Mouse (Mus musculus) midbrain, embryonic 16.5 days (tissue): ENCODE data around the gene Cdk5r1. TPM values are rescaled to one million over a fixed set of nuclear protein-coding genes. Genes with fewer than 3 reads are reported as not detected.

Experiments used
- ATAC-seq: fragments of 200-750 bp; cut with Nextera tagmentation; 2 replicates; pipeline ENCODE4 v1.8.0; 2017; ENCODE audit warnings: moderate TSS enrichment
- H3K27ac ChIP-seq: fragments of 300-500 bp; sonication (generic); 2 replicates; pipeline ENCODE4 v1.5.1; 2014; ENCODE audit warnings: mild to moderate bottlenecking, low read length, mixed read lengths
- H3K27me3 ChIP-seq: fragments of 300-500 bp; sonication (generic); 2 replicates; pipeline ENCODE4 v1.6.1; 2014; ENCODE audit warnings: low read depth, low read length, mixed read lengths; ENCODE audit not compliant: control insufficient read depth, insufficient read depth
- H3K36me3 ChIP-seq: fragments of 300-500 bp; sonication (generic); 2 replicates; pipeline ENCODE4 v1.6.1; 2014; ENCODE audit warnings: mild to moderate bottlenecking, low read length, moderate library complexity, mixed read lengths; ENCODE audit not compliant: control insufficient read depth, insufficient read depth
- H3K4me1 ChIP-seq: fragments of 300-500 bp; sonication (generic); 2 replicates; pipeline ENCODE4 v1.6.1; 2014; ENCODE audit warnings: mild to moderate bottlenecking, low read length, mixed read lengths; ENCODE audit not compliant: control insufficient read depth, insufficient read depth
- H3K4me2 ChIP-seq: fragments of 300-500 bp; sonication (generic); 2 replicates; pipeline ENCODE4 v1.6.1; 2014; ENCODE audit warnings: mild to moderate bottlenecking, low read length, mixed read lengths
- H3K4me3 ChIP-seq: fragments of 300-500 bp; sonication (generic); 2 replicates; pipeline ENCODE4 v1.5.1; 2014; ENCODE audit warnings: low read depth, mild to moderate bottlenecking, low read length, moderate library complexity, mixed read lengths
- H3K9ac ChIP-seq: fragments of 300-500 bp; sonication (generic); 2 replicates; pipeline ENCODE4 v1.6.1; 2014; ENCODE audit warnings: low read depth, low read length, mixed read lengths
- H3K9me3 ChIP-seq: fragments of 300-500 bp; sonication (generic); replicated peaks from 2 replicates; pipeline ENCODE4 v1.6.1; 2014; ENCODE audit warnings: mild to moderate bottlenecking, low read length, mixed read lengths; ENCODE audit not compliant: control insufficient read depth, poor library complexity, severe bottlenecking
- WGBS: fragments of 180-500 bp; shearing (Covaris S2); extraction: QIAGEN DNeasy Blood & Tissue Kit; methylation state at CpG from one replicate; pipeline ENCODE4 v1.1.7; 2014; 5-methylcytosine and 5-hydroxymethylcytosine counted together
- polyA plus RNA-seq: library from polyadenylated mRNA; unstranded; fragments of >200 nt; fragmentation: Nextera tagmentation; extraction: Ambion mirVana; gene quantifications from 2 replicates; pipeline ENCODE4 v1.2.1, GENCODE M21; 2015

Cdk5r1 gene
- polyA plus RNA-seq, 1 experiment from 2014 or later = 90.2 TPM

- no peak for ATAC-seq
- H3K4me2 ChIP-seq = no peak overlapping the region
- no peak overlapping the region for H3K4me3 ChIP-seq
- peaks cover 63% of the 10 kb centered on the region for H3K4me1 ChIP-seq
- H3K36me3 ChIP-seq = no peaks in the 10 kb centered on the region
- 81% methylated on average over 10 of the region's 10 CpGs for WGBS
- no peak overlapping the region for H3K27ac ChIP-seq
- H3K27me3 ChIP-seq = no peaks in the 10 kb centered on the region
- no peaks in the 10 kb centered on the region for H3K9me3 ChIP-seq
- 0 out of 2 replicates have a peak overlapping the region, but pooled peaks have one; percentile 5 for H3K9ac ChIP-seq
These were observed 8.9 kb downstream of the Cdk5r1 start for GRCm38 (mm10) chr11:80485622-80486206.

- Histone ChIP-seq H3K27ac (no peak overlapping the region), H3K4me1 (peaks cover 44% of the 10 kb centered on the region)
- WGBS = 61% methylated on average over 15 of the region's 15 CpGs
These were observed 11.2 kb downstream of the Cdk5r1 start for GRCm38 (mm10) chr11:80487904-80488587.

GRCm38 (mm10) chr11:80489172-80489881 lies 12.5 kb downstream of the Cdk5r1 start:
- H3K9me3 ChIP-seq = no peaks in the 10 kb centered on the region
- H3K4me1 ChIP-seq = peaks cover 31% of the 10 kb centered on the region
- H3K9ac ChIP-seq = peak overlapping the region; percentile 10; the same call in 1 of the 2 replicates
- WGBS = 38% methylated on average over 12 of the region's 12 CpGs
- ATAC-seq = 0 out of 2 replicates have a peak, but pooled peaks have one; percentile 46
- no peak overlapping the region for H3K4me2 ChIP-seq
- H3K4me3 ChIP-seq = no peak overlapping the region
- H3K27me3 ChIP-seq = no peaks in the 10 kb centered on the region
- peak overlapping the region; percentile 19 for H3K27ac ChIP-seq
- H3K36me3 ChIP-seq = no peaks in the 10 kb centered on the region

More at GRCm38 (mm10) chr11:80487904-80488587, 11.2 kb downstream of the Cdk5r1 start:
- H3K9ac ChIP-seq = no peak overlapping the region
- no peak overlapping the region for H3K4me3 ChIP-seq
- no peak overlapping the region for H3K4me2 ChIP-seq
- H3K27me3 ChIP-seq = no peaks in the 10 kb centered on the region
- no peaks in the 10 kb centered on the region for H3K36me3 ChIP-seq
- no peaks in the 10 kb centered on the region for H3K9me3 ChIP-seq
- no peak for ATAC-seq

- Histone ChIP-seq H3K36me3 (no peaks in the 10 kb centered on the region), H3K27ac (peak overlapping the region; percentile 19), H3K27me3 (no peaks in the 10 kb centered on the region), H3K4me3 (no peak overlapping the region), H3K9me3 (no peaks in the 10 kb centered on the region), H3K4me2 (no peak overlapping the region), H3K4me1 (peaks cover 26% of the 10 kb centered on the region), H3K9ac (peak overlapping the region; percentile 10)
- no peak for ATAC-seq
- WGBS = 45% methylated on average over 5 of the region's 5 CpGs
These were observed 13.0 kb downstream of the Cdk5r1 start for GRCm38 (mm10) chr11:80489882-80490196.

GRCm38 (mm10) chr11:80490831-80491230 lies 14.0 kb downstream of the Cdk5r1 start:
- no peak for ATAC-seq
- no peaks in the 10 kb centered on the region for H3K27me3 ChIP-seq
- 77% methylated on average over 10 of the region's 10 CpGs for WGBS
- H3K9me3 ChIP-seq = no peaks in the 10 kb centered on the region
- H3K36me3 ChIP-seq = no peaks in the 10 kb centered on the region
- no peak overlapping the region for H3K4me2 ChIP-seq
- no peak overlapping the region for H3K27ac ChIP-seq
- no peak overlapping the region for H3K4me3 ChIP-seq
- peaks cover 19% of the 10 kb centered on the region for H3K4me1 ChIP-seq
- no peak overlapping the region for H3K9ac ChIP-seq

- no peak for ATAC-seq
- H3K4me1 ChIP-seq = peaks cover 18% of the 10 kb centered on the region
- H3K9me3 ChIP-seq = no peaks in the 10 kb centered on the region
- H3K27ac ChIP-seq = no peak overlapping the region
- no peak overlapping the region for H3K9ac ChIP-seq
- H3K4me2 ChIP-seq = no peak overlapping the region
- no peaks in the 10 kb centered on the region for H3K36me3 ChIP-seq
- no peak overlapping the region for H3K4me3 ChIP-seq
- H3K27me3 ChIP-seq = no peaks in the 10 kb centered on the region
- 93% methylated on average over 5 of the region's 5 CpGs for WGBS
These were observed 16.4 kb downstream of the Cdk5r1 start for GRCm38 (mm10) chr11:80493186-80493585.

- Histone ChIP-seq H3K4me2 (no peak overlapping the region), H3K4me1 (peaks cover 22% of the 10 kb centered on the region), H3K27ac (no peak overlapping the region), H3K4me3 (no peak overlapping the region), H3K9me3 (no peaks in the 10 kb centered on the region), H3K9ac (no peak overlapping the region), H3K27me3 (no peaks in the 10 kb centered on the region), H3K36me3 (no peaks in the 10 kb centered on the region)
- WGBS = 39% methylated on average over 9 of the region's 9 CpGs
- no peak for ATAC-seq
These were observed 18.0 kb downstream of the Cdk5r1 start for GRCm38 (mm10) chr11:80494852-80495251.

- WGBS = 97% methylated on average over 6 of the region's 6 CpGs
- Histone ChIP-seq H3K9me3 (no peaks in the 10 kb centered on the region), H3K36me3 (no peaks in the 10 kb centered on the region), H3K9ac (no peak overlapping the region), H3K27me3 (no peaks in the 10 kb centered on the region), H3K4me3 (no peak overlapping the region), H3K27ac (no peak overlapping the region), H3K4me2 (no peak overlapping the region), H3K4me1 (peaks cover 25% of the 10 kb centered on the region)
- ATAC-seq = no peak
These were observed 19.1 kb downstream of the Cdk5r1 start for GRCm38 (mm10) chr11:80495972-80496371.

- WGBS = 92% methylated on average over 1 of the region's 1 CpGs
- Histone ChIP-seq H3K4me1 (peaks cover 25% of the 10 kb centered on the region), H3K4me2 (no peak overlapping the region), H3K4me3 (no peak overlapping the region), H3K27ac (no peak overlapping the region), H3K9ac (no peak overlapping the region), H3K36me3 (no peaks in the 10 kb centered on the region), H3K27me3 (no peaks in the 10 kb centered on the region), H3K9me3 (no peaks in the 10 kb centered on the region)
- no peak for ATAC-seq
These were observed 19.8 kb downstream of the Cdk5r1 start for GRCm38 (mm10) chr11:80496640-80497039.
